In genomic region chr4:129058207-129059092, GRCm38 (mm10) we compare ENCODE assay signal across 8 mouse cellular contexts. TPM values are rescaled to one million over a fixed set of nuclear protein-coding genes. Genes with fewer than 3 reads are reported as not detected.
DNase-seq lines count a peak whose midpoint lies in the region; ATAC-seq and TF ChIP-seq lines count a peak whose summit lies in the region.

Gene Rnf19b, plus strand, starts transcription at chr4:129058271.

- H3K4me1 ChIP-seq in CH12.LX (ENCODE audit: control insufficient read depth in 1 of 2, insufficient read depth in 2 of 2) = peaks cover 5 to 55% of the 10 kb centered on the region in 2 experiments; a peak in 3 of 4 replicates
- peaks cover 30% of the 10 kb centered on the region for H3K4me1 ChIP-seq in bone marrow macrophage, adult 2 months (ENCODE audit: control insufficient read depth, insufficient read depth, low read length)
- peaks cover 31% of the 10 kb centered on the region for H3K4me1 ChIP-seq in forebrain, embryonic 10.5 days
- peaks cover 17% of the 10 kb centered on the region for H3K4me1 ChIP-seq in heart, embryonic 16.5 days (ENCODE audit: control insufficient read depth, insufficient read depth, low read length)
- peaks cover 8% of the 10 kb centered on the region for H3K4me1 ChIP-seq in lung, adult 2 months (ENCODE audit: control insufficient read depth, insufficient read depth, low read length)
- H3K4me1 ChIP-seq in neural tube, embryonic 14.5 days (ENCODE audit: control insufficient read depth, insufficient read depth, low read length) = peaks cover 13% of the 10 kb centered on the region

- H3K9ac ChIP-seq in CH12.LX (ENCODE audit: insufficient read depth, low read depth) = peak within 1 kb of the TSS; percentile 87
- H3K9ac ChIP-seq in heart, embryonic 16.5 days (ENCODE audit: low read length) = peak within 1 kb of the TSS; percentile 95
- peak within 1 kb of the TSS; percentile 96 for H3K9ac ChIP-seq in neural tube, embryonic 14.5 days (replicated peaks; ENCODE audit: low read depth, low read length)

- TF ChIP-seq EP300 in CH12.LX (IDR thresholded peaks at IDR 0.05; ENCODE audit: low read length) = no peak

- H3K36me3 ChIP-seq in CH12.LX (replicated peaks in 1 of 2; ENCODE audit: control insufficient read depth in 1 of 2, insufficient read depth in 1 of 2, low read length in 1 of 2) = peaks cover 0 to 22% of the 10 kb centered on the region in 2 experiments
- no peaks in the 10 kb centered on the region; the same call in 1 of the 2 replicates for H3K36me3 ChIP-seq in forebrain, embryonic 10.5 days (replicated peaks)
- no peaks in the 10 kb centered on the region for H3K36me3 ChIP-seq in heart, embryonic 16.5 days (ENCODE audit: control insufficient read depth, insufficient read depth)
- no peaks in the 10 kb centered on the region for H3K36me3 ChIP-seq in neural tube, embryonic 14.5 days (ENCODE audit: control insufficient read depth, insufficient read depth, low read length)

- under 1% methylated on average over 102 of the region's 107 CpGs for WGBS in forebrain, embryonic 10.5 days
- WGBS in heart, embryonic 16.5 days = under 1% methylated on average over 84 of the region's 107 CpGs
- under 1% methylated on average over 82 of the region's 107 CpGs for WGBS in lung, adult 2 months
- WGBS in neural tube, embryonic 14.5 days = under 1% methylated on average over 59 of the region's 107 CpGs

- peak within 1 kb of the TSS; percentile 7 for H3K27ac ChIP-seq in CH12.LX (ENCODE audit: insufficient read depth, low read depth)
- H3K27ac ChIP-seq in bone marrow macrophage, adult 2 months (ENCODE audit: insufficient read depth, low read depth, low read length) = peak within 1 kb of the TSS; percentile 57
- H3K27ac ChIP-seq in forebrain, embryonic 10.5 days = peak within 1 kb of the TSS; percentile 93
- peak within 1 kb of the TSS; percentile 87 for H3K27ac ChIP-seq in heart, embryonic 16.5 days (ENCODE audit: low read length)
- H3K27ac ChIP-seq in neural tube, embryonic 14.5 days (ENCODE audit: low read depth, low read length) = peak within 1 kb of the TSS; percentile 94

- H3K9me3 ChIP-seq in CH12.LX (replicated peaks; ENCODE audit: low read length) = no peaks in the 10 kb centered on the region
- H3K9me3 ChIP-seq in forebrain, embryonic 10.5 days = no peaks in the 10 kb centered on the region
- H3K9me3 ChIP-seq in heart, embryonic 16.5 days (replicated peaks; ENCODE audit: control insufficient read depth, low read length) = no peaks in the 10 kb centered on the region
- H3K9me3 ChIP-seq in neural tube, embryonic 14.5 days (ENCODE audit: control insufficient read depth, low read length) = no peaks in the 10 kb centered on the region

- in situ Hi-C loops in CH12.LX (cut with MboI; ENCODE audit: low pct_ligation_motif_present, low pct_unique_long_range_greater_than_20kb, low sequenced_read_pairs) = no loop called here

- dilution Hi-C loops in CH12.LX (cut with MboI; ENCODE audit: extremely low pct_ligation_motif_present, extremely low pct_unique_long_range_greater_than_20kb, low sequenced_read_pairs) = no loop called here

- no peaks in the 10 kb centered on the region for H3K27me3 ChIP-seq in CH12.LX (replicated peaks)
- H3K27me3 ChIP-seq in forebrain, embryonic 10.5 days (ENCODE audit: poor library complexity, severe bottlenecking) = no peaks in the 10 kb centered on the region; the same call in 1 of the 2 replicates
- no peaks in the 10 kb centered on the region for H3K27me3 ChIP-seq in heart, embryonic 16.5 days (ENCODE audit: control insufficient read depth, insufficient read depth, low read length)
- no peaks in the 10 kb centered on the region for H3K27me3 ChIP-seq in neural tube, embryonic 14.5 days (ENCODE audit: control insufficient read depth, insufficient read depth, low read length)

- H3K4me2 ChIP-seq in CH12.LX (ENCODE audit: insufficient read depth, low read depth, poor library complexity, severe bottlenecking) = peak within 1 kb of the TSS; percentile 99
- H3K4me2 ChIP-seq in heart, embryonic 16.5 days (ENCODE audit: low read depth, low read length) = peak within 1 kb of the TSS; percentile 97
- peak within 1 kb of the TSS; percentile 68 for H3K4me2 ChIP-seq in neural tube, embryonic 14.5 days (ENCODE audit: low read depth, low read length)

- ATAC-seq in heart, embryonic 16.5 days (replicated peaks; ENCODE audit: extremely low read depth, insufficient read depth, low FRiP score) = peak; percentile 52
- ATAC-seq in neural tube, embryonic 14.5 days (ENCODE audit: low read depth) = peak; percentile 68

- DNase-seq in CH12.LX (ENCODE audit: extremely low read depth) = no peak
- peak; percentile 58 for DNase-seq in forebrain, embryonic 10.5 days (ENCODE audit: extremely low spot score, low spot score)
- peak; percentile 48 to 74 for DNase-seq in kidney, postnatal 25 days
- DNase-seq in lung, adult 2 months = peak; percentile 64
- peak; percentile 36 to 40 for DNase-seq in thymus, postnatal 10 days (ENCODE audit: low spot score in 2 of 2)

- H3K79me2 ChIP-seq in CH12.LX (replicated peaks; ENCODE audit: control insufficient read depth, extremely low read depth, insufficient read depth, poor library complexity, severe bottlenecking) = peaks cover 20% of the 10 kb centered on the region

- TF ChIP-seq POLR2A in CH12.LX (IDR thresholded peaks at IDR 0.05; ENCODE audit: low read depth, low read length) = no peak
- no peak for TF ChIP-seq POLR2A in bone marrow macrophage, adult 2 months (IDR thresholded peaks at IDR 0.05; ENCODE audit: borderline replicate concordance, low read depth, low read length)
- no peak for TF ChIP-seq POLR2A in lung, adult 2 months (IDR thresholded peaks at IDR 0.05; ENCODE audit: borderline replicate concordance, extremely low read depth, low read depth, low read length)

- no peak for TF ChIP-seq RAD21 in CH12.LX (IDR thresholded peaks at IDR 0.05; ENCODE audit: low read depth, low read length)

- TF ChIP-seq CTCF in CH12.LX (conservative IDR thresholded peaks at IDR 0.05 in 1 of 2, IDR thresholded peaks at IDR 0.05 in 1 of 2; ENCODE audit: low read depth in 2 of 2, low read length in 2 of 2) = no peak
- TF ChIP-seq CTCF in bone marrow macrophage, adult 2 months (IDR thresholded peaks at IDR 0.05; ENCODE audit: low read depth, low read length) = 0 out of 2 replicates have a peak, but pooled peaks have one; percentile 1
- TF ChIP-seq CTCF in lung, adult 2 months (IDR thresholded peaks at IDR 0.05; ENCODE audit: insufficient read depth, low read length) = no peak

- peak within 1 kb of the TSS; percentile 86 to 99 (median 97) for H3K4me3 ChIP-seq in CH12.LX (replicated peaks in 1 of 3; ENCODE audit: low read depth in 2 of 3, low read length in 2 of 3, poor library complexity in 1 of 3)
- H3K4me3 ChIP-seq in bone marrow macrophage, adult 2 months (ENCODE audit: insufficient read depth, low read length) = peak within 1 kb of the TSS; percentile 99
- peak within 1 kb of the TSS; percentile 77 for H3K4me3 ChIP-seq in forebrain, embryonic 10.5 days
- peak within 1 kb of the TSS; percentile 78 for H3K4me3 ChIP-seq in heart, embryonic 16.5 days (ENCODE audit: low read length)
- H3K4me3 ChIP-seq in lung, adult 2 months (replicated peaks; ENCODE audit: extremely low read depth, low read depth, low read length) = peak within 1 kb of the TSS; percentile 71
- H3K4me3 ChIP-seq in neural tube, embryonic 14.5 days (ENCODE audit: low read depth, low read length) = peak within 1 kb of the TSS; percentile 90

TF ChIP-seq in CH12.LX, 34 proteins besides CTCF, POLR2A, EP300 and RAD21:
- no peak for TF ChIP-seq UBTF (IDR thresholded peaks at IDR 0.05; ENCODE audit: low read depth, low read length)
- no peak for TF ChIP-seq USF1 (IDR thresholded peaks at IDR 0.05; ENCODE audit: low read depth, low read length)
- TF ChIP-seq SIN3A (IDR thresholded peaks at IDR 0.05; ENCODE audit: low read length) = peak; percentile 23
- TF ChIP-seq BHLHE40 (IDR thresholded peaks at IDR 0.05; ENCODE audit: low read depth, low read length) = peak; percentile 34
- no peak for TF ChIP-seq USF2 (conservative IDR thresholded peaks at IDR 0.05; ENCODE audit: low read depth, low read length)
- peak; percentile 82; the same call in 1 of the 2 replicates for TF ChIP-seq MXI1 (IDR thresholded peaks at IDR 0.05; ENCODE audit: low read depth, low read length)

RNA-seq across cellular contexts. Expression of gene Rnf19b, which starts in this region (rescaled TPM):
- 65.3 and 75.3 TPM in 2 replicates for total RNA-seq in CH12.LX (2012; rRNA removed)
- 104 and 111 TPM in 2 replicates for total RNA-seq in CH12.LX (2014; rRNA removed)
- polyA plus RNA-seq in CH12.LX (2012; ENCODE audit: insufficient read length, low read depth) = 98.3 and 102 TPM in 2 replicates
- 91.7 and 94.9 TPM in 2 replicates for polyA plus RNA-seq in bone marrow macrophage, adult 2 months (2012; ENCODE audit: insufficient read depth, insufficient read length, missing spikeins)
- 6.9 and 8.5 TPM in 2 replicates for polyA plus RNA-seq in forebrain, embryonic 10.5 days (2016; fragmentation: Nextera tagmentation; extraction: Ambion mirVana)
- polyA plus RNA-seq in heart, embryonic 16.5 days (2015; fragmentation: Nextera tagmentation; extraction: Ambion mirVana) = 4.9 and 6.4 TPM in 2 replicates
- polyA plus RNA-seq in lung, adult 2 months (2012; rRNA removed) = 51.1 and 70.7 TPM in 2 replicates
- 36.3 and 37.3 TPM in 2 replicates for polyA plus RNA-seq in neural tube, embryonic 14.5 days (2014; fragmentation: Nextera tagmentation; extraction: Ambion mirVana)

Comparison
In these comparisons a context has a peak if more than half of its experiments do, and no peak if none do; other contexts are left out.
1. H3K27ac ChIP-seq: peak in every context shown above with its lines; median percentile 94 in neural tube, embryonic 14.5 days; 93 in forebrain, embryonic 10.5 days; 87 in heart, embryonic 16.5 days; 57 in bone marrow macrophage, adult 2 months; 7 in CH12.LX.